Mouse (Mus musculus) megakaryocyte-erythroid progenitor cell, adult 5-6 weeks (primary cell): Measurements from ENCODE around the gene Nolc1. TPM values are rescaled to one million over a fixed set of nuclear protein-coding genes. Genes with fewer than 3 reads are reported as not detected.
A peak's percentile ranks its signal among the peaks of the same experiment; 100 is the strongest.

Source experiments
- ATAC-seq: replicated peaks from 2 replicates; pipeline ENCODE4 v1.8.0; 2016; ENCODE audit warnings: mild to moderate bottlenecking, inconsistent platforms; ENCODE audit not compliant: severe bottlenecking, poor library complexity, low FRiP score, low TSS enrichment
- total RNA-seq, 2 experiments: library from RNA; stranded (forward) in 1 of 2; stranded (reverse) in 1 of 2; fragments of 200-1000, 215-1000 nt in 1 of 2; fragments of >200 nt in 1 of 2; fragmentation: Nextera tagmentation in 1 of 2; gene quantifications; 2 replicates each; pipeline ENCODE4 v1.2.3; 2014 to 2017

Gene Nolc1
- 170 and 201 TPM in 2 replicates for total RNA-seq (2014; fragmentation: Nextera tagmentation)
- 271 and 318 TPM in 2 replicates for total RNA-seq (2017)

DNA sequence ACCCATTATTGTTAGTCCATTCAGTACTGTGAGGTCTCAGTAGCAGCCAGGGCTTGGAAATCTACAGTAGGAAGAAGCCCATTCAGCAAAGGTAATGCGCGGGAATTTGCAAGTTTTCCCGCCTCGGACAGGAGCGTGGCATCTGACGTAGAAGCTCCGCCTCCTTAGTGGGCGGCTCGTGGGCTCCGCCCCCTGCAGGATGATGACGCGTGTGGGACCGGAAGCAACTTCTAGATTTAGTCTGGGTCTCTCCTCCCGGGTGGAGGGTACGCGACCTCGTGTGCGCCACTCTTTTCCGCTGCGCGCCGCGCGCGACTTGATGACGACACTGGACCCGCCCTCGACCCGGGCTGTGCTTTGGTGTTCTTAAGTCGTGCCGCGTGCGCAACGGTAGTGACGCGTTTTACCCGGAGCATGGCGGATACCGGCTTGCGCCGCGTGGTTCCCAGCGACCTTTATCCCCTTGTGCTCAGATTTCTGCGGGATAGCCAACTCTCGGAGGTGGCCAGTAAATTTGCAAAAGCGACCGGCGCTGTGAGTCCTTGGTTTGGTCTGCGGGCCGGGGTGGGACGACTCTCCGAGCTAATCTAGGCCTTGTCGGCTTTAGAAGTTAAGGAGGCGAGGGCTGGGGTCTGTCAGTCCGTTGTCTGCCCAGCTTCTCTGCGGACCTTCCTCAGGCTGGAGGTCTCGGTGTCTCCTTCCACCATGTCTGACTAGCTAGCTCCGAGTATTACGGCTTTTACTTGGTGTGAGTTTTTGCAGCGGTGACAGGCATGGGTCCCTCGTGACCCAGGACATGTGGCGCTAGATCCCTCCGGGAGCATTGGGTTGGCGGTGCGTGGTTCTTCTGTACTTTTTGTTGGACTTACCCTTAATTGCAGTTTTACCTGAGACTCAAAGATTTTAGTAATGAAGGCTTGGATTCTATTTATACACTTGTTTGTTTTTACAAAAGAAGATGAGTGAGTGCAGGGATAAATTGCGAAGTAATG lies at the start of gene Nolc1:
TSS of gene Nolc1 (plus strand) at position 248 of the 992 bp plus-strand sequence.
- peak; percentile 93 for ATAC-seq

DNA sequence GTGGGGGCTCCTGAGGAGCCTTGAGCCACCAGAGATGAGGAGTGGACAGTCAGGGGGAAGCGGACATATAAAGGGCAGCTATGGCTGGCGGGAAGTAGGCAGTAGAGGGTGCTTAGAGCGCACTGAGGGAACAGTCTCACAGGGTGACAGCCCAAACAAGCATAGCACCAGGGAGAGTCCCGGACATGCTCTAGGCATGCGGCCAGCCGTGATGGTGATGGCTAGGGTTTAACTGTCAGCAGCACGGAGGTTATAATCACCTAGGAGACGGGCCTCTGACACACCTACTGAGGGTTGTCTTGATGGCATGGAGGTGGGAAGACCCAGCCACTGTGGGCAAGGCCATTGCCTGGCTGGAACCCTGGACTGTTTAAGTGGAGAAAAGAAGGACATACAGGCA lies 49.1 kb upstream of the Nolc1 start:
- peak; percentile 58 for ATAC-seq

DNA sequence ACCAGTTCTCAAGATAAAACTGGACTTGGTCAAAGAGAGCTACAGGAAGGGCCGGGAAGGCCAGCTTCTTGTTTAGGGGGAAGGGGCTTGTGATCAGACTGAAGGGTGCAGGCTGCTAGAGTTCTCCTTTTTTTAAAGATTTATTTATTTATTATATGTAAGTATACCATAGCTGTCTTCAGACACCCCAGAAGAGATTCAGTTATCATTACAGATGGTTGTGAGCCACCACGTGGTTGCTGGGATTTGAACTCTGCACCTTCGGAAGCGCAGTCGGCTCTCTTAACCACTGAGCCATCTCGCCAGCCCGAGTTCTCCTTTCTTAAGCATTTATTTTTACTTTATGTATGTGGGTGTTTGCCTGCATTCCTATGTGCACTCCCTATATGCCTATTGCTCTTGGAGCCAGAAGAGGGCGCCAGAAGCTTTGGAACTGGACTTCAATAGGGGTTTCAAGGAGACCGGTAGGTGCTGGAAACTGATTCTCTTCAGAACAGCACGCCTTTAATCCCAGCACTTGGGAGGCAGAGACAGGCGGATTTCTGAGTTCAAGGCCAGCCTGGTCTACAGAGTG lies 46.8 kb upstream of the Nolc1 start:
- no peak for ATAC-seq

DNA sequence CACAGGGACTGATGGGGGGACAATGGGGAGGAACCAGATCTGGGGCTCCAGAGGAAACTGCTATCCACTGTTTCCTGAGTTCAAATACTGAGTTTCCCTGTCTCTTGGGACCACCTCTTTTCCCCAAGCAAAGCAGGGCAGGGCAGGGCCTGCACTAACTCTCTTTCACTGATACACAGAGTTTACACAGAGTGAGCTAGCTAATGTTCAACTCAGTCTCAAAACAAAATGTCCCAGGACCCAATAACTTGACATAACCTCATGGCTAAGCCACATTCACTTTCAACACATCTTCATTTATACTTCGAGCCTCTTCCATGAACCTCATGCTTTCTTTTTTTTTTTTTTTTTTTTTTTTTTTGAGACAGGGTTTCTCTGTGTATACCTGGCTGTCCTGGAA lies 46.0 kb upstream of the Nolc1 start:
- ATAC-seq = no peak

DNA sequence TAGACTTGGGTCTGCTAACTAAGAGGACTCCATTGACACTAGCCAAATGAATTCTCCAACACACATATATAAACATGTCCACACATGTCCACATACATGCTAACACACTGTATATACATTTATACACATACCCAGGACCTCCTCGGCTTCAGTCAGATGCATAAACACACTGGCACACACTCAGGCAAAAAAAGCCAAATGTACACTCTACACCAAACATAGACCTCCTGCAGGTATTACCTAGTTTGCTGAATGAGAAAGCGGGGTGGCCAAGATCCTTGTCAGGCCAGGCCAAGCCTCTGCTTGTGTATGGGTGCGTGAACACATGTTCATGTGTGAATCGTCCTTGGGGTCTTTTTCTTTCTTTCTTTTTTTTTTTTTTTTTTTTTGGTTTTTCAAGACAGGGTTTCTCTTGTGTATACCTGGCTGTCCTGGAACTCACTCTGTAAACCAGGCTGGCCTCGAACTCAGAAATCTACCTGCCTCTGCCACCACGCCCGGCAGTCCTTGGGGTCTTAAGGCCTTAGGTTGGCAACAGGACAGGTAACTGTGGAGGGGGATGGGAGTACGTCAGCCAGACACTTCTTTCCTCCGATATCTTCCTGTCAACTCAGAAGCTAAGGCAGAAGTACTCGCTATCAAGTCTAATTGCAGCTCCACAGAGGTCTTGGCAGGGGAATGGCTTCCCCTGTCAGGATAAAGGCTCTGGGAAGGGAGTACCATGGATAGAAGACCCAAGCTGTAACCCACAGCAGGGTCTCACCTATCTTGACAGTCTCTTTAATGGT lies 45.3 kb upstream of the Nolc1 start:
- no peak for ATAC-seq

DNA sequence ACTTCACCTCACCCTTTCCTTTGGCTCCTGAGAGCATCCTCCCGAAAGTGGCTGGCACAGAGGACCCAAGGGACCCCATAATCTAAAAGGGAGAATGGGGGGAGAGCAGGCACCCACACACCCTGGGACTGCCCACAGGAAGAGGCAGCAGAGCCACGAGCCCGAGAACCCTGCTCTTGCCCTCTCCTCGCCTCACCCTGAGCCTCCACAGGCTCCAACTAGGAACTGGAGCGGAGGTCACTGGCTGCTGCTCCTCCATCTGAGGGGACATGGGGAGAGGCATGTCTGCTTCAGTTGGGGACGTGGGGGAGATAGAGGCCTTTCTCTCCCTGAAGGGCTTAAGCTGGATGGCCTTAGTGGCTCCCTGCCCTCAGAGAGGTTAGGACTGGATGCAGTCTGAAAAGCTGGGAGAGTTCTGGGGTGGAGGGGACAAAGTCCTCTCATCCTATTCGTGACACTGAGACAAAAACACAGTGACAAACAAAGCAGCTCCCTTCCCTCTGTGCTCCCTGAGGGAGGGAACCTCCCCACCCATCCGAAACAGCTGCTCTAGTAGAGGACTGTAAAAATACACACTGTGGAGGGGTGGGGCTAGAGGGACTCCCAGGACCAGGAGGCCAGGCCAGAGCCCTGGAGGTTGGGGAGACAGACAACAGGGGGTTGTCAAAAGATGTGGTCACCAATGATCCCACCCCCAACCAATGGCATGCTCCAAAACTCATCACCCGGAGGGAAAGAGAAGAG lies 43.8 kb upstream of the Nolc1 start:
- no peak for ATAC-seq

DNA sequence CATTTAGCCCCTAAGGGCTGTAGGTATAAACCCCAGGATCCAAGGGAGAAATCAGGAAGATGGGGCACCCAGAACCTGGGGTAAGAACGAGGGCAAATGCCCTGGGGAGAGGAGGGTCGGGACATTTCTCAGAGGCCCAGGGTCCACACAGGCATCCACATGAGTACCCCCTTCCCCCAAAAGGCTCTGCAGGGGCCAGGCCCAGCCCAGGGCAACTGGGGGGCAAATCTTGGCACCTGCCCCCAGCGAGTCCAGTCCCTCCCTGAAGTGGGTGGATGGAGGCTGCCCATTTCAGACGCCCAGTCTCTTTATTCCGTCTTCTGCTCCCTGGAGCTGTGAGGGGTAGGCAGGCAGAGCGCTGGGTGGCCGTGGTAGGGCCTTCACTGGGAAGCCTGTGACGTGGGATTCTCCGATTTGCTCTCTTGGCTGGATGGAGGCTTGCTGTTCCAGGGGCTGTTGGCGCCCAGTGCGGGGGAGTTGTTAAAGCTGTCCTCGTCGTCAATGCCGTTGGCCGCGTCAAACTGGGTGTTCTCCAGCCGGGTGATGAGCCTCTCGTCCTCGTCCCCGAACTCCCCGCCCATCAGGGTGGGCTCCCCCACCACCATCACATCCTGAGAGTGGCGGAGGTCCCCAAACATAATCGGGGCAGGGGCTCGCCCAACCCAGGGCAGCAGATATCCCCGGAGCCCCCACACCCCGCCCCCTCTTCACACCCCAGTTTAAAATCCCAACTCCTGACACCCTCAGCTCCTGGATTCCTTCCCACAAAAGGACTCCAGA lies 42.7 kb upstream of the Nolc1 start:
- no peak for ATAC-seq

DNA sequence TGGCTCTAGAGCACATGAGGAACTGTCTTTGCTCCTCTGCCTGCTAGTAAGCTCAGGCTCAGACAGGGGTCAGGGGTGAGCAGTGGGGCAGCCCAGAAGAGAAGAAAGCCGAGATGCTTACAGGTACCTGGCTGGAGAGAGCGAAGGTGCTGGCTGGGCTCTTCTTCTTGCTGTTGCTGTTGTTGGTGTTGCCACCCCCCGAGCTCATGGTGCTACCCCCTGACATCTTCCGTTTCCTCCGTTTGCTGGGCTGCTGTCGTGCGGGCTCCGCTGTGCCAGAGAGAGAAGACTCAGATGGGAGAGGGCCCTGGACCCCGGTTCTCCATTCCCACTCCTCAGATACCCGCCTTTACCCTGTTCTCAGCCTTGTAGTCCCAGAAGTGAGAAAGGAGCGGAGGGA lies 41.8 kb upstream of the Nolc1 start:
- no peak for ATAC-seq

DNA sequence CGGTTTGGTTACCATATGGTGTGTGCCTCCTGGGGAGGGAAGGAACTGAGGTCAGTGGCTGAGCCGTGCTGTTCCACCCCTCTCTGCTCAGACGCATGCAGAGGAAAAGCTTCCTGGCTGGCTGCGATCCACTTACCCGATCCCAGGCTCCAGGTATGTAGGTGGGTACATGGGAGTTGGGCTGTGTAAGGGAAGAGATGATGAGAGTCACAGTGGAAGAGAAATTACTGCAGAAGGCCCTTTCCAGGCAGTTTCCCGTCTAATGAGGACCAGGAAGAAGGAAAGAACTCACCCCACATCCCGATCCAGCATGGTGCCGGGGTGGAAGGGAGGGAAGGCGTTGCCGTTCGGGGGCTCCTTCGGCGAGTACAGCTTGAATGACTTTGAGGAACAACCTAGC lies 39.7 kb upstream of the Nolc1 start:
- no peak for ATAC-seq

DNA sequence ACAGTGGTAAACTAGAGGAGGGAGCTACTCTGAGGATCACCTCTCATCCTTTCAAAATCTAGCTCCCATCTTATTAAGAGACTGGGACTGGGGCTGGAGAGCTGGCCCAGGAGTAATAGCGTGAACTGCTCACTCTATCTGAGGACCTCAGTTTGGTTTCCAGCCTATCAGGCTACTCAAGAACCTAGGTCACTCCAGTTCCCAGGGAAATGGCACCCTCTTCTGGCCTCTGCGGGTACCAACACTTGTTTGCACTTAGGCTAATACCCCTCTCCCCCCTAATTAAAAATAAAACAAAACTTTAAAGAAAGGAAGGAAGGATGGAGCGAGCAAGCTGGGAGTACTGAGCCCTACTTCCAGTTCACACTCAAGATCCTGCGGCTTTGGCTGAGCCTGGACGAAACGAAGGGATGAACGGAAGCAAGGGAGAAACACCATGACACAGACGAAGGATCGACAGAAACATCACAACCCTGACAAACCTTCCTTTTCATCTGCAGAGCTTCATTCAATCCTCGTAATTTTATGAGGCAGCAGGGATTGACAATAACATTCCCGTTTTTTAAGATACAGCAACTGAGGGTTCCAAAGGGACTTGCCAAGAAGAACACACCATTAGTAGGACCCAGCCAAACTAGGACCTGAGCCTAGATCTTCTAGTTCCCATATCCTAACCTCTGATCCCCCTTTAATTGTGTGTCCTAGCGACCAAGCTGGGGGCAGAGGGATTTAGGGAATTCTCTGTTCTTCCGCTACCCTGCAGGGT lies 39.0 kb upstream of the Nolc1 start:
- ATAC-seq = 0 out of 2 replicates have a peak, but pooled peaks have one; percentile 29

DNA sequence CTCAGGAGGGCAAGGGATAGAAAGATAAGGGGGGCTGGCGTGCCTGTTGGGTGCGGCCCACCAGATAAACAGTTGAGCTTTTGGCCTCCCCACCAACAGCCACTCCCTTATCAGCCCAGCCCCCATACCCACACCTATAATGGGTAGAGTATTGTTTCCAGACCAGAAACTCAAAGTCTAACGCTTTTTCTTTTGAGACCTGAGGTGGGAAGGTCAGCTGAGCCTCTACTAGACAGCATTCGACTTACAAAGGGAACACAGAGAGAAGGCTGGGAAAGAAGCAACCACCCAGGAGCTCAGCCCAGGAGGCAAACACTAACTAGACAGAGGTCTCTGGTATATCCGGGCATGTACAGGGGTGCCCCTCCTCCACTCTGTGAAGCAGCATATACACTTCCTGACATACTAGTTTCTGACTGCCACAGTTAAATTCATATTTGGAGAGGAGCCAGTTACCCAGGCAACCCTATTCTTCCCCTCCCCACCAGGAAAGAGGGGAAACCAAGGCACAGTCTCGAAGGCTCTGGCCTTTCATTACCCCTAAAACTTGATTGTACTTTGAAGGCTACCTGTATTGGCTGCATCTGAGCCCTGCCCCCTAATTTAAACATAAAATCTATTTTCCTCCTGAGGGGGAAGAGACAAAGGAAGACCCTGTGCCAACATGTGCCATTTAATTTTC lies 38.3 kb upstream of the Nolc1 start:
- peak; percentile 57 for ATAC-seq

DNA sequence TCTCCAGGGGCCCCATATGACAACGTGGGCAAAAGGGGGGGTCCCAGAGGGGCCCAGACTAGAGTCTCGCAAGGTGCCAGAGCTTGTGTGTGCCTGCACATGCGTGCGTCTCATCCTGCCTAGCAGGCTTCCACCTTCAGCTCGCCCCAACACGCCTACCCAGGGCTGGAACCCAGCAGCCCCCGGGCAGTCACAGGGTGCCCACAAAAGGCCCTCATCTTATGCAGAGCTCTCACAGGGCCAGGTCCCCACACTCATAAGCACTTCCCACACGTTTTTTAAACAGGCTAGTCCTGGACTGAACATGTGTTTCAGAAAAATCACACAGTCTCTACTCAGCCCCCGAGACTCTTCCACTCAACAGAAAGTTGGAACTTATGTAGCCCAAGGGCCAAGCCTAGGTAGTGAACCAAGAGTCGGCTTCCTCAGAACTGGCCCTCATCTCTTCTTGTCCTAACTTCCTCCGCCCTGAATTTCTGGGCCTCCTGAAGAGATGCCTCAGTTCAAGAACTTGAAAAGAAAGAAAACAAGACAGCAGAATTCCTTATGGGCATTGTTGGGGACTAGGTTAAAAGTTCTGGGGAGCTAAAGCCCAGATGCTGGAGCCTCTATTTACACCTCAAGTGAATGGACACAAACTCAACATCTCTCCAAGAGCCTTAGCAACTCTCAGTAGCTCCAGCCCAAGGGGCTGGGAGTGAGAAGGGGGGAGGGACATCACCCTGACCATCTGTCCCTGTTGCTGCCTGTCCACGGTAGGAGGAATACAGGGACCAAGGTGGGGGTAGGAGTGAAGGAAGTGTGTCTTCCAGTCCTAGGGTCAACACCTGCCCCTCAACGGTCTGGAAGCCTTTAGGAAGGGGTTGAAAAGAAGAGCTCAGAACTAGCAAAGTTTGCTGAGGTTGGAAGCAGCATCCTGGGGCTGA lies 37.5 kb upstream of the Nolc1 start:
- ATAC-seq = no peak

DNA sequence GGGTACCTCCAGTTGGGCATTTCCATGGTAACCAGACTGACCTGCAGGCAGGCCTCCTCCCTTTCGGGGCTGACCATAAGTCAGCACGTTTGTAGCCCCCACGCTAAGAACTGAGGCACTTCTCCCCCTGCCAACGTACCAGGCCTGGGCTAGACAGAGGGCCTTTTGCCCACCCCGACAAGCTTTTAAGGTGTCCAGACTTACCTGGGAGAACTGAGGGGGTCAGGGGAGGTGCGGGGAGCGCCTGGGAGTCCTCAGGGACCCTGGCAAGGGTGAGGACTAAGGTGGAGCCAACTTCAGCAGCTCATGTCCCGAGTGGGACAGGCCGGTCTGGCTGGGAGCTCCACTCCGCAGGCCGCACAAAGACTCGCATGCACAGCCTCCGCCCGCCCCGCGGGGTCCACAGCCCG lies 36.8 kb upstream of the Nolc1 start:
- ATAC-seq = no peak

DNA sequence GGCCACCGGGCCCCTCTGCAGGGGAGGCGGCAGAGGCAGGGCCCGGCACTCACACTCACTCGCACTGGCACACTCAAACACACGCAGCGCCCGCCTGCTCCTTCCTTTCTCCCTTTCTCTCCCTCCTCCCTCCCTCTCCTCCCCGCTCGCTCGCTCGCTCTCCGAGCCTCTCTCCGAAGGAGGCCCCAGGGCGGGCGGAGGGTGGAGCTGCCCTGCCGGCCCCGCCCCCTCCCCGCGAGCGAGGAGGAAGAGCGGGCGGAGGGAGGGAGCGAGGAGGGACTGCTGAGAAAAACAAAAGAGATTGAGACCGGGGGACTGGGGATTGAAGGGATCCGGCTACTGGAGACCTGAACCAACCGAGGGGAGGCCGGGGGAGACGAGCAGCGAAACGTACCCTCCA lies 36.2 kb upstream of the Nolc1 start:
- peak; percentile 63 for ATAC-seq

DNA sequence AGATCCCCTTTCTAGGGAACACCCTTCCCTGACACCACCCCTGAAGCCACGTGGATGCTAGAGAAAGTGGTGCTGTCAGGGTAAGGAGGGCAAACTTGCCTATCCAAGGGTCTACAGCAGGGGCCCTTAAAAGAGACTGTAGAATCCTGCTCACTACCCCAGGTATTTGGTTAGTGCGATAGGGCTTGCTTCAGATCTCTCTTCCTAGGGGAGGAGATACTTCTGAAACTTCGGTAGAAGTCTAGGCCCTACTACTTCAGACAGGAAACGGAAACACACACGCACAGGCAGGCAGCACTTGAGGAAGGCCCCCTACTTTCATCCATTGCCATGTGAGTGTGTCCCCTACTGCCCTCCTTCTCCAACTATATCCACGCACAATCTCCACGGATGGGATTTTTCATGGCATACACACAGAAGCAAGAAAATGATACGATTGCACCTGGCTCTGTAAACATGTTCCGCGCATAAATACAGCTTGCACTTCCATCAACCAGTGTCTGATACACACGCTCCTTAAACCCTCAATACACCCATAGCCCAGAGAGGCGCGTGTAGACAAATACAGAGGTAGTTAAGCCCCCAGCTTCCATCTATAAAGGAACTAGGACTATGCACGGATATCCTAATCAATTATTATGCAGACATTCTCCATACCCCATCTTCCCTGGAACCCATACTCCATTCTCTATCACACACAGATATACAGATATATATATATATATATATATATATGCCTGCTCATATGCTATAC lies 35.3 kb upstream of the Nolc1 start:
- no peak for ATAC-seq
